Mouse (Mus musculus) ovary, postnatal 14 days (tissue): ENCODE measurements around the gene Caap1.

Experiments
- DNase-seq: peaks from one replicate; pipeline ENCODE4 v3.0.0; 2022; ENCODE audit warnings: low spot score

Caap1 gene

DNA sequence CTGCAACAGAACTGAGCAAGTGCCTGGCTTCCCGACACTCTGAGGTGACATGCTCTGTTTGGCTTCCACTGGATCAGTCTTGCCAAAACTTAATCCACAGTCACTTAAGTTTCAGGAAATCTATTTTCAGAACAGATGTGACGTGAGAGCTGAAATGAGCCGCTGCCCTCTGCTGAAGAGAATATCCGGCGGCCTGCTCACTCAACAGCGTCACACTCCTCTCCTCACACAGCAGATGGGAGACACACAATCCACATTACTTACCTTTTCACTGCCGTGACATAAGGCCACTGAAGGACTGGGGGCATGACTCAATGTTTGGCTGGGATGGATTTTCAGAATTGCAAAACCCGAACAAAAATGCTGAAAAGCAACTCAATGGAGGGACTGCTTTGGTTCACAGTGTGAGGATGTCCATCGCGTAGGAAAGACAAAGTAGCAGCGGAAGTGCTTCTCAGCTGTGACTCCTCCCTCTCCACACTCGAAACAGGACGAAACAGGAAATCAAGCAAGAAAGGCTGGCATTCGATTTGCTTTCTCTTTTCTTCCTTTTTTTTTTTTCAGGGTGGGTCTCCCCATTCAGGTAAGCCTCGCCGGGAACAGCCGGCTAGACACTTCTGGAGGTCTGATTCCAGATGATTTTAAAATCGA is 79.7 kb downstream of the Caap1 start:
- DNase-seq = no peak

DNA sequence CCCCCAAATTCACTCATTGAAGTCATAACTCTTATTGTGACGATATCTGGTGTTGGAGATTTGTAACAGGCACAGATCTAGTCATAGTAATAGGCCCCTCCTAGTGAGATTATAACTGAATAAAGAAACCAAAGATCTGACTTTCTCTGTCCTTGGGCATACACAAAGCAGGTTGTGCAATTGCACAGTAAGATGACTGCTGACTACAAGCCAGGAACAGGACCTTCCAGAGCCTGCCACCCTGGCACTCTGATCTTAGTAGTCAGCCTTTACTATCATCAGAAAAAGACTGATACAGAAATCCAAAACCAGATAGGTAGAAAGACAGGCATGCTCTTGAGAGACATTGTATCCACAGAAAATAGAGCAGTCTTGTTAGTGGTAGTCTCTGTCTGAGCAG is 83.3 kb downstream of the Caap1 start:
- DNase-seq = no peak

DNA sequence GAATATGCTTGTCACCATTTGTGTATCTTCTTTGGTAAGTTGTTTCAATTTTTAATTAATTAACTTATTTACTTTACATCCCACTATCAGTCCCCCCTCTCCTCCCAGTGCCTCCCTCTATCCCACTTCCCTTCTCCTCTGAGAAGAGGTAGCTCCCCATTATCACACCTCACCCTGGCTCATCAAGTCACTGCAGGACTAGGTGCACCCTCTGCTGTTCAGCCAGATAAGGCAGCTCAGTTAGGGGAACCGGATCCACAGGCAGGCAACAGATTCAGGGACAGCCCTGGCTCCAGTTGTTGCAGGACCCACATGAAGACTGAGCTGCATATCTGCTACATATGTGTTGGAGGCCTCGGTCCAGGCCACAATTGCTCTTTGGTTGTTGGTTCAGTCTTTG is 97.2 kb downstream of the Caap1 start:
- DNase-seq = no peak

DNA sequence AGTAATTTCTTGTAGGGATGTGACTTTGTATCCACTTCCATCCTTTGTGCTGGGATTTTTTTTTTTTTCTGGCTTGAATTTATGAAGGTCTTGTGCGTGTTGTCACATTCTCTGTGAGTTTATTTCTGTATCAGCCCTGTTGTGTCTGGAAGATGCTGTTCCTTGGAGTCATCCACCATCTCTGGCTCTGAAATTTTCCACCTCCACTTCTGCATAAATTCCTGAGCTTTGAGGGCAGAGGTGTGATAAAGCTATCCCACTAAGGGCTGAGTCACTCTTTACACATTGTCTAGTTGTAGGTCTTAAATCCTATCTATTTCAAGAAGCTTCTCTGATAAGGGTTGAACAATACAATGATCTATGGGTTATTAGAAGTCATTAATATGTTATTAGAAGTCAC is 101.7 kb downstream of the Caap1 start:
- DNase-seq = no peak
